Mouse (Mus musculus) small intestine, adult 2 months (tissue): Measurements from ENCODE around the gene Lmod1. TPM values are rescaled to one million over a fixed set of nuclear protein-coding genes. Genes with fewer than 3 reads are reported as not detected.
"Not testable (repeated sequence)": the region's sequence is repeated elsewhere in the genome, so short reads cannot be mapped to it uniquely, and the experiment has no call there.

ENCODE experiments used
- H3K27ac ChIP-seq: fragments of 200-500 bp; 2 replicates; pipeline ENCODE4 v1.5.1; 2012; ENCODE audit warnings: low read depth, low read length, control low read depth, inconsistent platforms; ENCODE audit not compliant: insufficient read depth
- H3K27me3 ChIP-seq: fragments of 200-500 bp; 2 replicates; pipeline ENCODE4 v1.6.1; 2012; ENCODE audit warnings: mild to moderate bottlenecking, moderate library complexity, low read length, inconsistent platforms; ENCODE audit not compliant: control insufficient read depth, insufficient read depth
- H3K36me3 ChIP-seq: fragments of 200-500 bp; 2 replicates; pipeline ENCODE4 v1.6.1; 2012; ENCODE audit warnings: mild to moderate bottlenecking, low read length, control low read depth, inconsistent platforms; ENCODE audit not compliant: control insufficient read depth, insufficient read depth
- H3K4me1 ChIP-seq: fragments of 200-500 bp; 2 replicates; pipeline ENCODE4 v1.6.1; 2012; ENCODE audit warnings: low read length, inconsistent platforms, mixed read lengths; ENCODE audit not compliant: control insufficient read depth, insufficient read depth, insufficient read length
- H3K4me3 ChIP-seq: fragments of 200-500 bp; 2 replicates; pipeline ENCODE4 v1.5.1; 2012; ENCODE audit warnings: low read depth, mild to moderate bottlenecking, control low read depth, inconsistent platforms, low read length, moderate library complexity
- CTCF ChIP-seq: fragments of 200-500 bp; IDR thresholded peaks from 2 replicates; pipeline ENCODE4 v1.5.1; 2012; ENCODE audit warnings: low read depth, mild to moderate bottlenecking, control low read depth, inconsistent platforms, low read length, moderate library complexity, mixed read lengths; ENCODE audit not compliant: insufficient replicate concordance, insufficient read length; ENCODE audit errors: extremely low read depth
- POLR2A ChIP-seq: fragments of 200-500 bp; IDR thresholded peaks from 2 replicates; pipeline ENCODE4 v1.6.1; 2012; ENCODE audit warnings: low read depth, mild to moderate bottlenecking, control low read depth, inconsistent platforms, low read length, moderate library complexity
- WGBS: fragments of 180-500 bp; shearing (Covaris S2); methylation state at CpG from one replicate; pipeline ENCODE4 v1.1.7; 2018; 5-methylcytosine and 5-hydroxymethylcytosine counted together
- polyA plus RNA-seq: library from polyadenylated mRNA; depleted of rRNA; stranded (reverse); fragments of >200 nt; gene quantifications from 2 replicates; pipeline ENCODE4 v1.2.3, GENCODE M21; 2012

The Lmod1 gene
- polyA plus RNA-seq, 1 experiment: 13.3 TPM

- 65% methylated on average over 15 of the region's 15 CpGs for WGBS
- Histone ChIP-seq H3K4me3 (no peak overlapping the region), H3K36me3 (peaks cover 13% of the 10 kb centered on the region), H3K27ac (no peak overlapping the region), H3K4me1 (no peaks in the 10 kb centered on the region), H3K27me3 (no peaks in the 10 kb centered on the region)
- no peak for TF ChIP-seq POLR2A
- no peak for TF ChIP-seq CTCF
These were observed 55.7 kb downstream of the Lmod1 start for GRCm38 (mm10) chr1:135380071-135380991.

GRCm38 (mm10) chr1:135381560-135381959 lies 57.0 kb downstream of the Lmod1 start:
- H3K36me3 ChIP-seq: peaks cover 21% of the 10 kb centered on the region
- H3K4me3 ChIP-seq, H3K27me3 ChIP-seq, H3K4me1 ChIP-seq, H3K27ac ChIP-seq: not testable (repeated sequence)
- WGBS: 75% methylated on average over 6 of the region's 6 CpGs
- peak; percentile 36; the same call in 1 of the 2 replicates for TF ChIP-seq CTCF

GRCm38 (mm10) chr1:135384171-135384570 lies 59.6 kb downstream of the Lmod1 start:
- Histone ChIP-seq H3K27me3 (no peaks in the 10 kb centered on the region), H3K4me3 (no peak overlapping the region), H3K4me1 (no peaks in the 10 kb centered on the region), H3K27ac (no peak overlapping the region), H3K36me3 (peaks cover 41% of the 10 kb centered on the region)
- 99% methylated on average over 5 of the region's 5 CpGs for WGBS
- TF ChIP-seq CTCF (no peak), POLR2A (no peak)

- Histone ChIP-seq H3K27me3 (no peaks in the 10 kb centered on the region), H3K27ac (no peak overlapping the region), H3K36me3 (peaks cover 45% of the 10 kb centered on the region), H3K4me3 (no peak overlapping the region), H3K4me1 (no peaks in the 10 kb centered on the region)
- WGBS: 85% methylated on average over 9 of the region's 9 CpGs
- TF ChIP-seq POLR2A (no peak), CTCF (no peak)
These were observed 60.6 kb downstream of the Lmod1 start for GRCm38 (mm10) chr1:135385161-135385560.

- H3K27me3 ChIP-seq: no peaks in the 10 kb centered on the region
- H3K36me3 ChIP-seq: peaks cover 36% of the 10 kb centered on the region
- H3K27ac ChIP-seq: no peak overlapping the region
- no peak for TF ChIP-seq CTCF
- no peak overlapping the region for H3K4me3 ChIP-seq
- H3K4me1 ChIP-seq: no peaks in the 10 kb centered on the region
- 86% methylated on average over 5 of the region's 5 CpGs for WGBS
These were observed 74.9 kb downstream of the Lmod1 start for GRCm38 (mm10) chr1:135399466-135399865.

GRCm38 (mm10) chr1:135401452-135402110 lies 77.0 kb downstream of the Lmod1 start:
- no peaks in the 10 kb centered on the region for H3K27me3 ChIP-seq
- WGBS: 100% methylated on average over 3 of the region's 3 CpGs
- H3K4me1 ChIP-seq: no peaks in the 10 kb centered on the region
- no peak for TF ChIP-seq POLR2A
- TF ChIP-seq CTCF: no peak
- H3K36me3 ChIP-seq: peaks cover 51% of the 10 kb centered on the region
- H3K27ac ChIP-seq: no peak overlapping the region
- H3K4me3 ChIP-seq: no peak overlapping the region

- no peaks in the 10 kb centered on the region for H3K4me1 ChIP-seq
- 83% methylated on average over 7 of the region's 7 CpGs for WGBS
- no peak overlapping the region for H3K27ac ChIP-seq
- H3K27me3 ChIP-seq: no peaks in the 10 kb centered on the region
- H3K36me3 ChIP-seq: peaks cover 49% of the 10 kb centered on the region
- no peak overlapping the region for H3K4me3 ChIP-seq
- TF ChIP-seq CTCF (no peak), POLR2A (no peak)
These were observed 80.7 kb downstream of the Lmod1 start for GRCm38 (mm10) chr1:135405356-135405755.
